ENCODE assay signal across 21 mouse cellular contexts in the genomic region with DNA sequence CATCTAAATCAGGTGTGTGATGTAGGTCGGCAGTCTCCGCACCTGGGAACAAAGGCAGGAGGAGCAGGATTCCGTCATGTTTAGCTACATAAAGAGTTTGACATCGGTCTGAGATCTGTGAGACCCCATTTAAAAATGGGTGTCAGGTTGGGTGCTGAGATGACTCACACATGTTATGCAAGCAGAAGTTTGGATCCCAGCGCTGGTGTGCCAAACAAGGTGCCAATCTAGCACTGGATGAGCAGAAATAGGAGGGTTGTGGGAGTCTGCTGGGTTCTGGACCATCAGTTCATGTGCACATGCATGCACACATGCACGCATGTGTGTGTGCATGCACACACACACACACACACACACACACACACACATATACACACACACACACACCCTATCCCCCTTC.
DNase-seq lines count a peak whose midpoint lies in the region; ATAC-seq and TF ChIP-seq lines count a peak whose summit lies in the region.
"Had no signal": no experiment of that assay in that cellular context is flagged by ENCODE, and none has a peak within 500 bp of the region (broad histone marks: within the 10 kb centered on the region; RNA-seq: fewer than 3 reads in every experiment).

No protein-coding gene starts in this region.

- ATAC-seq in frontal cortex, adult (ENCODE audit: low TSS enrichment) = peak; percentile 64
- no peak for ATAC-seq in hindbrain, embryonic 12.5 days (ENCODE audit: low FRiP score)
- no peak for ATAC-seq in hindbrain, embryonic 13.5 days (ENCODE audit: low FRiP score)
- ATAC-seq: activated CD4-positive, CD25-positive, alpha-beta regulatory T cell, adult 4 months; forebrain, embryonic 13.5 days; forebrain, embryonic 16.5 days had no signal

- no peak for DNase-seq in frontal cortex, postnatal 25 days (ENCODE audit: low spot score in 2 of 2)
- no peak for DNase-seq in layer of hippocampus, adult 2 months (ENCODE audit: low spot score in 2 of 2)
- no peak for DNase-seq in layer of hippocampus, adult 9-11 months
- peak; percentile 51 for DNase-seq in brain, adult 2 months (ENCODE audit: low read depth, low spot score)
- DNase-seq: adrenal gland, adult 8-10 months; adrenal gland, postnatal 25 days; cerebellum, adult 18-20 months; cerebellum, adult 9-10 months; cerebellum, postnatal 14 days; gastrocnemius, postnatal 25 days; heart, postnatal 14 days; heart, postnatal 4 days had no signal

- peaks cover 19% of the 10 kb centered on the region for H3K4me1 ChIP-seq in hindbrain, embryonic 12.5 days
- H3K4me1 ChIP-seq in hindbrain, embryonic 13.5 days (replicated peaks) = peaks cover 18% of the 10 kb centered on the region

- no peaks in the 10 kb centered on the region for H3K36me3 ChIP-seq in hindbrain, embryonic 12.5 days
- H3K36me3 ChIP-seq in hindbrain, embryonic 13.5 days = no peaks in the 10 kb centered on the region
- H3K36me3 ChIP-seq: heart, embryonic 13.5 days had no signal

- H3K27me3 ChIP-seq in hindbrain, embryonic 12.5 days = no peaks in the 10 kb centered on the region
- no peaks in the 10 kb centered on the region for H3K27me3 ChIP-seq in hindbrain, embryonic 13.5 days
- H3K27me3 ChIP-seq: forebrain, embryonic 13.5 days; heart, embryonic 13.5 days had no signal

- no peak overlapping the region for H3K4me2 ChIP-seq in hindbrain, embryonic 12.5 days (replicated peaks)
- H3K4me2 ChIP-seq in hindbrain, embryonic 13.5 days = no peak overlapping the region
- H3K4me2 ChIP-seq: forebrain, embryonic 13.5 days; heart, embryonic 13.5 days; hindbrain, embryonic 14.5 days had no signal

- TF ChIP-seq CTCF in layer of hippocampus, adult 2 months (conservative IDR thresholded peaks at IDR 0.05) = no peak

- no peak overlapping the region for H3K4me3 ChIP-seq in hindbrain, embryonic 12.5 days
- no peak overlapping the region for H3K4me3 ChIP-seq in hindbrain, embryonic 13.5 days
- no peak overlapping the region for H3K4me3 ChIP-seq in layer of hippocampus, adult 2 months
- H3K4me3 ChIP-seq: forebrain, embryonic 10.5 days; forebrain, embryonic 13.5 days; heart, embryonic 13.5 days had no signal

- no peaks in the 10 kb centered on the region for H3K9me3 ChIP-seq in hindbrain, embryonic 12.5 days (replicated peaks)
- no peaks in the 10 kb centered on the region for H3K9me3 ChIP-seq in hindbrain, embryonic 13.5 days
- H3K9me3 ChIP-seq: forebrain, embryonic 10.5 days; forebrain, embryonic 13.5 days; heart, embryonic 13.5 days had no signal

- H3K9ac ChIP-seq in hindbrain, embryonic 12.5 days = no peak overlapping the region
- H3K9ac ChIP-seq in hindbrain, embryonic 13.5 days = no peak overlapping the region
- H3K9ac ChIP-seq: forebrain, embryonic 13.5 days; heart, embryonic 13.5 days; hindbrain, embryonic 14.5 days had no signal

- 96% methylated on average over 6 of the region's 6 CpGs for WGBS in hindbrain, embryonic 12.5 days
- 98% methylated on average over 5 of the region's 6 CpGs for WGBS in hindbrain, embryonic 13.5 days

- H3K27ac ChIP-seq in hindbrain, embryonic 12.5 days = 0 out of 2 replicates have a peak overlapping the region, but pooled peaks have one; percentile 19
- H3K27ac ChIP-seq in hindbrain, embryonic 13.5 days = no peak overlapping the region
- peak overlapping the region; percentile 85; the same call in 1 of the 2 replicates for H3K27ac ChIP-seq in layer of hippocampus, adult 2 months
